Mouse (Mus musculus) embryonic fibroblast, embryonic 13.5 days (primary cell): ENCODE results near the gene Cep170.

Experiments
- CTCF ChIP-seq: IDR thresholded peaks from 2 replicates; pipeline ENCODE4 v1.5.1; 2011; ENCODE audit warnings: mild to moderate bottlenecking, control low read depth, low read length, moderate library complexity, borderline replicate concordance; ENCODE audit not compliant: insufficient read depth
- POLR2A ChIP-seq: IDR thresholded peaks from 2 replicates; pipeline ENCODE4 v1.6.1; 2011; ENCODE audit warnings: low read depth, mild to moderate bottlenecking, control low read depth, low read length, moderate library complexity

DNA sequence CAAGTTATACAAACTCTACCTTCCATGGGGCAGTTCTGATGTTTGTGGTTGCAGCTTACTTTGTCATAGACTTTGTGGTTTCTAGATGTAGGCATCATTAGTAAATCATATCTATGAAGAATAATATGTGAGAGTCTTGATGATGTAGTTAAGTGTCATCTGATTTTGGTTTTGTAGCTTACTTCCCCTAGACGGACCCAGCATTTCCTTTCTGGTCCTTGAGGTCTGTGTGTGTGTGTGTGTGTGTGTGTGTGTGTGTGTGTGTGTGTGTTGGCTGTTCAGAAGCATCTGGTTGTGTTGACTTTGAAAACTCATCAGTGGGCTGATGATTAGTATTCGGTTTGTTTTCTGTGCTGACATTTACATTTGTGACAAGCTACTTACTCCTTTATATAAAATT lies 18.2 kb upstream of the Cep170 start:
- TF ChIP-seq CTCF (no peak), POLR2A (no peak)
